Mouse (Mus musculus) lung, adult 18-20 months (tissue): ENCODE measurements around the gene Tnp2.

Experiments used
- DNase-seq, 2 experiments: peaks; one replicate each; pipeline ENCODE4 v3.0.0; 2022; ENCODE audit warnings: mixed read lengths in 2 of 2

The Tnp2 gene

DNA sequence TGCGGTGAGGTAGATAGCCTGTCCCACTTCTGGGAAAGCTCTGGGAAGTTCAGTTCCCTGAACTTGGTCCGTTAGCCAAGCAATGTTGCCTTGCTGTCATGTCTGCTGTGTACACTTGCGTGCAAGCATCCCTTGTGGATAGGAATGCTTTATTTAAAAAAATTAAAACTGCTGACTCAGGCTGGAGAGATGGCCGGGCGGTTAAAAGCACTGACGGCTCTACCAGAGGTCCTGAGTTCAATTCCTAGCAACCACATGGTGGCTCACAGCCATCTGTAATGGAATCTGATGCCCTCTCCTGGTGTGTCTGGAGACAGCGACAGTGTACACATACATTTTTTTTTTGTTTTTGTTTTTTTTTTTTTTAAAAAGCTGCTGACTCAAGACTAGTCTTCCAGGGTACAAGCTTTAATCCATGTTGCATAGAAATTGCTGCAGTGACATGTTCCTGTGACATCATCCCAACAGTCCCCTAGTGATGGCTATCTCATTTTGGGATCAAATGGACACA, 857 bp downstream of the Tnp2 start:
- DNase-seq, result no peak

- DNase-seq, result no peak
Measured at GRCm38 (mm10) chr16:10786782-10787547, 1.5 kb downstream of the Tnp2 start.

DNA sequence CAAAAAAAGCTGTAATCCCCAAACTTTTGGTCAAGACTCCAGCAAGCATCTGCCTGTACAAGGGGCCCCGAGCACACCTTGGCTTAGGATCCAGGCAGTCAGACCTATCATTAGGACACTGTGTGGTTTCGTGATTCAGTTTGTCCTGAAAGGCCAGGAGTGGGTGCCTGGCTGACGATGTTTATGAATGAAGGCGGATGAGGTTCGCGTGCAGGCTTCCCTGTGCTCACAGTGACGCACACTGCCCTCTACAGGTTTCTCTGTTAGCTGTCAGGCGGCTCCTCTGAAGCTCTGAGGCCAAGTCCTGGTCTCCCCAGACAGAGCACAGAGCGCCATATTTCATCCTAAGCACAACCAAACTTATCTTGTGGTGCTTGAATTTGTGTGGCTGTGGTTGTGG, 2.2 kb downstream of the Tnp2 start:
- peak; percentile 84 to 88 for DNase-seq

DNA sequence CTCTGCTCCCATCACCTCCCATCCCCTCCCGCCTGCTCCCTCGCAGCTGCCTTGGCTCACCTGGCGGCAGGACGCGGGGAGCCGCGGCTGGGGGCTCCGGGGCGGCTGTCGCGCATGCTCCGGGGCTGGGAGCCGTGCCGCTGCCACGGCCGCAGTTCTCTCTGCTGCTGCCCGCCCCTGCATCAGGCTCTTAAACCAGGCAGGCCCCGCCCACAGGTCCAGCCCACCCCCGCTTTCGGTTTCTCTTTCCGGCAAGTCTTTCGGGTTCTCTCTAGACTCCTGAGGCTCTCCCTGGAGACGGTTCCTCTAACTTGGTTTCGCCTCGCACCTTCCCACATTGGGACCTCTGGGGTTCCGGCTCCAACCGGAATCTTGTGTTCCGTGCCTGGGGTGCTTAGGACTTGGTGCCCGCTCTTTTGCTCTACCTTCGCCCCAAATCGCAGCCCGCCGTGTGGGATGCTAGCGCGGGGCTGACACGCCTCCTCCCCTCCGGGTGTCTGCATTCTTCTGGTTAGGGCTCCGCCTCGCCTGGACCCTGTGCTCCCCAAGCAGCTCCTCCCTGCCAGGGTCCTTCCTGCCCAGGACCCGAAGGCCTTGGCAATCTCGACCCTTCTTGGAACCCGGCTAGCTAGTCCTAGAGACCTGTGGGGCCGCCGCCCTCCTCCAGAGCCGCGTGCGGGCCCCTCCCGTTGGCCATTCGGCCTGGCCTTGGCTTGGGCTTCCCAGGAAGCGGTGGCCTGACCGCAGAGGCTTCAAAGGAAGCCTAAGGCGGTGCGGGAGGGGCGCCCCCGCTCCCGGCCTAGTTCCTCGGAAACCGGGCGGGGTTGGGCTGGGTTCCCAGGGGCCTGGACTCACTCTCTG, 2.9 kb downstream of the Tnp2 start, which contains the start of gene Socs1:
Socs1 (minus strand) TSS at position 166 of the 861 bp plus-strand sequence.
- DNase-seq, result peak; percentile 87 to 91

DNA sequence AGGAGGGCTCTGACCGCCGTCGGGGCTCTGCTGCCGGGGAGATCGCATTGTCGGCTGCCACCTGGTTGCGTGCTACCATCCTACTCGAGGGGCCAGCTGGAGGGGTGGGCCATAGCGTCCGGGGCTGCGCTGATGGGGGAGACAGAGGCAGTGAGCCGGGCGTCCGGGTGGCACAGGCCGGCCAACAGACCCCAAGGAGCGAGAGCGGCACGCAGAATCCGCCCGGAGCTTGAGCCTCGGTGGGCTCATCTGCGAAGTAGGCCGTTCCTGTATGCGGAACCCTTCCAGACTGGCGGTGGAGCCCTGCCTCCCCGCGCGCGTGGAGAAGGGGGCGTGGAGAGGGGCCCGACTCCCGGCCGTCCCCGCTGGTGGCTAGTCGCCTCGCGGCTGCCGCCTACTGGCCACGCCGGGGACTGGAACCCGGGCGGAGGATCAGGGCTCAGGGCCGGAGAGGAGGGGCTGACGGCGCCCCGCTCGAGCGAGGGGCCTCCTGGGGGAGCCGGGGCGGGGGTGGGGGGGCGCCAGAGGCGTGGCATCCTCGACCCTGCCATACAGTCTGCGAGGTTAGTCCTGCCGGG, 3.6 kb downstream of the Tnp2 start:
- DNase-seq, result peak; percentile 85 to 91

GRCm38 (mm10) chr16:10783883-10784792, 4.3 kb downstream of the Tnp2 start:
- DNase-seq, result no peak

GRCm38 (mm10) chr16:10783451-10783850, 5.0 kb downstream of the Tnp2 start:
- DNase-seq, result no peak

- DNase-seq, result no peak
Measured at GRCm38 (mm10) chr16:10783152-10783434, 5.4 kb downstream of the Tnp2 start.

DNA sequence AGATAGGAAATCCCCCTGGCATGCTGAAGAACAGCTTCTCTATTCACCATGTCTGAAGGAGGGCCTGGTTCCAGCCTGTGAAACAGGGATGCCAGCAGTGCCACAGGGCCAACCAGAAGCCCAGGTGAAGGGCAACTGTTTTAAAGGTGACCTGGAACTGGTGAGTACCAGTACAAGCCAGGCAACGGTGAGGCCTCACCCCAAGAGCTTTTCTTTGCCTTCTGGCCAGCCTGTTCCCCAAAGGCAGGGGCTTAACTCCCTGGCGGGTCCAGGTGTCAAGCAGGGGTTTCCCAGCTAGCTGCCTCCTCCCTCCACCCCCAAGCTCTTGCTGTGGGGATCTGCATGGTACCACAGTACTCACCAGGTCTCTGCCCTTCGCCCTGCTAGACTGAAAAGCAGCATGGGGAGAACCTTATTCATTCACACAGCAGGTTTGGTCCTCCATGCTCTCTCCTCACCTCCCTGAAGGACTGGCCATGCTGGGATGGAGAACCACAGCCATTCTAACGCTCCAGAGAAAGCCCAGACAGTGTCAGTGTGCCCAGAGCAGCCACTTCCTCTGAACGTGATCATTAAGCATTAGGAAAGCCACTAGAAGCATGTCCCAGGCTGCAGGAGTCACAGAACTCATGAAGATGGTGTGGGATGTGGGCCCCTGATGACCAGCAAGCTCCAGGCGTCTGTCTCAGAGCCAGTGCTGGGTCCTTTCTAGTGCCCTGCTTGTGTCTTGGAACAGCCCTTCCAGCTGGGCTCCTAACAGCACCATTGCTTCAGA, 5.9 kb downstream of the Tnp2 start:
- no peak for DNase-seq

GRCm38 (mm10) chr16:10781862-10782371, 6.5 kb downstream of the Tnp2 start:
- DNase-seq, result no peak

DNA sequence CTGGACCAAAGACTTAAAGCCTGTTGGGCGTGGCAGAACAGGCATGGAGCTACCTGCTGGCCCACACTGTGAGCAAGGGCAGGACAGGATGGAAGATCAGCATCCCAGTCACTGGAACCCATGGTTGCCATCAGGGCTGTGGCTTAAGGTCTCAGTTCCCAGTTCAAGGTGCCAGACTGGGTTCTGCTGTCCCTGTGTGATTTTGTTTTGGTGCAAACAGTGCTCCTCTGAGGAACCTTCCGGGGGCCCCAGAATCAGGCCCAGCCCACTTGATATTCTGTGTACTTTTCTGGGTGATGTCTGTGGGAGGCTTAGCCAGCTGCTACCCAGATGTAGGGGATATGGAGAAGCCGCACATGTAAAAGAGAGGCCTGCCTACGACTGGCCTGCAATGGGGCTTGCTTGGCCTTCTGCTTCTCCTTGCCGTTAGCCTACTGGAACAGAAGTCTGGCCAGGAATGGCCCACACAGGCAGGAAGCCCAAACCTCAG, 7.8 kb downstream of the Tnp2 start:
- no peak for DNase-seq

DNA sequence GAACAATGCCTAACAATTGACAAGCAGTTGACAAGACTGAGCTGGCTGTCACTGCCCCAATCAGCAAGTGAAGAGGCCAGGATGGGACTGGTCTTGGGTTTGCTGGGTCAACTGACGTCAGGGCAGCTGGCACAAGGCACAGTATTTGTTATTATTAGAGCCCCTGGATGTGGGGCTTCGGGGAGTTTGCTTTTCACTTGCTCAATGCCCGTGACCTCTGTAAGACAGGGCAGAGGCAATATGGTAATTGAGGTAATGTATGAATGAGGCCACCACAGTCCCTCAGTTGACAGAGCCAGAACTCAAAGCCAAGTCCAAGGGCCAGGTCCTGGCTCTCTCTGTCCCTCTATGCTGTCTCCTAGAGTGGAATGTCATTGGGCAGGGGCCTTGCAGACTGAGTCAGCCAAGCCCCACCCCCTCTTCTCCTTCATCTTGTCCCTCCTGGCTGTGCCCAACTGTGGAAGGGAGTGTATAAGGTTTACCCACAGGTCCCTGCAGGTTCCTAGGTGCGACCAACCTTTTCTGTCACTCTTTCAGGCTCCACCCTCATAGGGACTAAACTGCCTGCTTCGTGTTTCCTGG, 10.8 kb downstream of the Tnp2 start:
- no peak for DNase-seq

GRCm38 (mm10) chr16:10776322-10776721, 12.1 kb downstream of the Tnp2 start:
- DNase-seq, result no peak

GRCm38 (mm10) chr16:10774726-10775125, 13.7 kb downstream of the Tnp2 start:
- no peak for DNase-seq

- DNase-seq, result no peak
Measured at GRCm38 (mm10) chr16:10773543-10773942, 14.9 kb downstream of the Tnp2 start.

DNA sequence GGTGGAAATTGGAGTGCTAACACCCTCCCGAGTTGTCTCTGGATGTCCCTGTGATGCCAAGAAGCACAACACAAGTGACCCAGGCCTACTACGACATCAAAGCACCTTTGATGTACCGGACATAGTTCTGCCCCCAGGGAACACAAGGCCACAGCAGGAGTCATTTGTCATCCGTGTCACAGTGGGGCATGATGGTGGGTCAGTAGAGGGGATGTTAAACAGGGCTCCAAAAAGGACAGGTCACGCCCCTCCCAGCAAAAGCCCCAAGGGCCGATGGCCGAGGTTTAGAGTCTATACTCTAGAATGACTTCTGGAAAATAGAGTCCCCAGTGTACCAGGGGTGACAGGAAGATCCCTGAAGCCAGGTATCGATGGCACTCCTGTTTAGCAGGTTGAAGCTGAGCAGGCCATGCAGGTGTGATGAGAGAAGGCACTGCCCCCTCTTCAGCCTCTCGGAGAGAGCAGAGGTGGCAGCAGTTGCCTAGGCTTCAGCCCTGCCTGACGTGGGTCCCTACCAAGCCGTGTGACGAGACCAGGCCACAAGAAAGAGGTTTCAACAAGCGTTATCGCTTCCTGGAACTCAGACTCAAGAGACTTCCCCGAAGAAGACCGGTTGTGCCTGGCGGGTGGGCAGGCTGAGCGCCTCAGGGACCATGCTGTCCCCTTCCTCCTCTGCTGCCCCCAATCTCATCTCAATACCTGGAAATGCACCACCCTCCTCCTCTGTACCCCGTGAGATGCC, 16.5 kb downstream of the Tnp2 start:
- DNase-seq, result no peak

GRCm38 (mm10) chr16:10770531-10771325, 17.7 kb downstream of the Tnp2 start:
- DNase-seq, result no peak

GRCm38 (mm10) chr16:10769661-10770060, 18.8 kb downstream of the Tnp2 start:
- no peak for DNase-seq

GRCm38 (mm10) chr16:10768821-10769220, 19.6 kb downstream of the Tnp2 start:
- DNase-seq, result peak; percentile 57 to 58
